In genomic region chr4:83080364-83081174, GRCm38 (mm10) we compare ENCODE assay signal across 10 mouse cellular contexts. TPM values are rescaled to one million over a fixed set of nuclear protein-coding genes. Genes with fewer than 3 reads are reported as not detected.
A peak's percentile ranks its signal among the peaks of the same experiment; 100 is the strongest.
DNase-seq lines count a peak whose midpoint lies in the region; ATAC-seq and TF ChIP-seq lines count a peak whose summit lies in the region.
"Had no signal": no experiment of that assay in that cellular context is flagged by ENCODE, and none has a peak within 500 bp of the region (broad histone marks: within the 10 kb centered on the region; RNA-seq: fewer than 3 reads in every experiment).

No protein-coding gene starts in this region.

- H3K9me3 ChIP-seq in lung, embryonic 14.5 days (ENCODE audit: low read depth, low read length): no peaks in the 10 kb centered on the region
- H3K9me3 ChIP-seq in embryonic facial prominence, embryonic 13.5 days: no peaks in the 10 kb centered on the region
- H3K9me3 ChIP-seq in kidney, embryonic 16.5 days (ENCODE audit: low read length): no peaks in the 10 kb centered on the region
- no peaks in the 10 kb centered on the region for H3K9me3 ChIP-seq in stomach, embryonic 14.5 days (ENCODE audit: control insufficient read depth, low read depth, low read length)
- H3K9me3 ChIP-seq: liver, embryonic 13.5 days had no signal

- H3K4me2 ChIP-seq in lung, embryonic 14.5 days: peak overlapping the region; percentile 46
- peak overlapping the region; percentile 27 for H3K4me2 ChIP-seq in embryonic facial prominence, embryonic 13.5 days
- H3K4me2 ChIP-seq in kidney, embryonic 16.5 days (replicated peaks; ENCODE audit: low read depth, low read length): peak overlapping the region; percentile 43
- H3K4me2 ChIP-seq in stomach, embryonic 14.5 days (replicated peaks; ENCODE audit: low read depth, low read length): 0 out of 2 replicates have a peak overlapping the region, but pooled peaks have one; percentile 22
- H3K4me2 ChIP-seq: liver, embryonic 13.5 days had no signal

- H3K4me3 ChIP-seq in lung, embryonic 14.5 days (ENCODE audit: low read depth, low read length): no peak overlapping the region
- no peak overlapping the region for H3K4me3 ChIP-seq in embryonic facial prominence, embryonic 13.5 days
- no peak overlapping the region for H3K4me3 ChIP-seq in kidney, embryonic 16.5 days (ENCODE audit: low read length)
- H3K4me3 ChIP-seq in stomach, embryonic 14.5 days (ENCODE audit: low read depth, low read length): no peak overlapping the region
- H3K4me3 ChIP-seq: liver, embryonic 13.5 days had no signal

- ATAC-seq in lung, embryonic 14.5 days (ENCODE audit: insufficient read depth): peak; percentile 94
- no peak for ATAC-seq in embryonic facial prominence, embryonic 13.5 days (ENCODE audit: insufficient number of reproducible peaks, insufficient read depth, low FRiP score, low TSS enrichment, low read depth)
- ATAC-seq in kidney, embryonic 16.5 days (ENCODE audit: low FRiP score, low TSS enrichment): peak; percentile 96
- ATAC-seq in stomach, embryonic 14.5 days (ENCODE audit: insufficient number of reproducible peaks, insufficient read depth, low FRiP score, low read depth): peak; percentile 87

- 0 out of 2 replicates have a peak overlapping the region, but pooled peaks have one; percentile 22 for H3K9ac ChIP-seq in lung, embryonic 14.5 days
- H3K9ac ChIP-seq in embryonic facial prominence, embryonic 13.5 days: no peak overlapping the region
- peak overlapping the region; percentile 5; the same call in 1 of the 2 replicates for H3K9ac ChIP-seq in kidney, embryonic 16.5 days (replicated peaks; ENCODE audit: low read length)
- no peak overlapping the region for H3K9ac ChIP-seq in stomach, embryonic 14.5 days (replicated peaks; ENCODE audit: low read depth, low read length)
- H3K9ac ChIP-seq: liver, embryonic 13.5 days had no signal

- 22% methylated on average over 13 of the region's 13 CpGs for WGBS in lung, embryonic 14.5 days
- 19% methylated on average over 13 of the region's 13 CpGs for WGBS in embryonic facial prominence, embryonic 13.5 days
- WGBS in kidney, embryonic 16.5 days: 6% methylated on average over 13 of the region's 13 CpGs
- 16% methylated on average over 13 of the region's 13 CpGs for WGBS in stomach, embryonic 14.5 days

- TF ChIP-seq CTCF in lung, embryonic 14.5 days (IDR thresholded peaks at IDR 0.05; ENCODE audit: low read depth): no peak

- no peaks in the 10 kb centered on the region for H3K36me3 ChIP-seq in lung, embryonic 14.5 days (ENCODE audit: insufficient read depth)
- H3K36me3 ChIP-seq in embryonic facial prominence, embryonic 13.5 days: no peaks in the 10 kb centered on the region
- no peaks in the 10 kb centered on the region for H3K36me3 ChIP-seq in kidney, embryonic 16.5 days (ENCODE audit: insufficient read depth, low read length)
- H3K36me3 ChIP-seq in stomach, embryonic 14.5 days (ENCODE audit: control insufficient read depth, insufficient read depth, low read length): no peaks in the 10 kb centered on the region
- H3K36me3 ChIP-seq: G1E; liver, embryonic 13.5 days had no signal

- DNase-seq in lung, embryonic 14.5 days: peak; percentile 88
- DNase-seq in lung, postnatal 10 days: no peak
- DNase-seq in ovary, postnatal 14 days (ENCODE audit: low spot score): no peak
- DNase-seq in right cerebral cortex, postnatal 36 days (ENCODE audit: low spot score in 2 of 2): no peak
- DNase-seq in ovary, postnatal 10 days (ENCODE audit: low spot score): no peak
- DNase-seq: liver, embryonic 13.5 days had no signal

- no peaks in the 10 kb centered on the region for H3K27me3 ChIP-seq in lung, embryonic 14.5 days (ENCODE audit: insufficient read depth, low read length)
- no peaks in the 10 kb centered on the region for H3K27me3 ChIP-seq in embryonic facial prominence, embryonic 13.5 days
- no peaks in the 10 kb centered on the region for H3K27me3 ChIP-seq in kidney, embryonic 16.5 days (ENCODE audit: insufficient read depth, low read length)
- no peaks in the 10 kb centered on the region for H3K27me3 ChIP-seq in stomach, embryonic 14.5 days (ENCODE audit: control insufficient read depth, insufficient read depth, low read length)
- H3K27me3 ChIP-seq: liver, embryonic 13.5 days had no signal

- peaks cover 10% of the 10 kb centered on the region for H3K4me1 ChIP-seq in lung, embryonic 14.5 days (ENCODE audit: insufficient read depth)
- H3K4me1 ChIP-seq in embryonic facial prominence, embryonic 13.5 days: peaks cover 26% of the 10 kb centered on the region
- peaks cover 17% of the 10 kb centered on the region for H3K4me1 ChIP-seq in kidney, embryonic 16.5 days (ENCODE audit: insufficient read depth, low read length)
- H3K4me1 ChIP-seq in stomach, embryonic 14.5 days (ENCODE audit: control insufficient read depth, insufficient read depth, low read length): peaks cover 15% of the 10 kb centered on the region; the same call in 1 of the 2 replicates
- H3K4me1 ChIP-seq: liver, embryonic 13.5 days had no signal

- peak overlapping the region; percentile 91 for H3K27ac ChIP-seq in lung, embryonic 14.5 days (ENCODE audit: low read depth)
- peak overlapping the region; percentile 71 for H3K27ac ChIP-seq in embryonic facial prominence, embryonic 13.5 days
- peak overlapping the region; percentile 95 for H3K27ac ChIP-seq in kidney, embryonic 16.5 days (ENCODE audit: low read length)
- peak overlapping the region; percentile 92 for H3K27ac ChIP-seq in stomach, embryonic 14.5 days (ENCODE audit: low read length)
- H3K27ac ChIP-seq: liver, embryonic 13.5 days had no signal

RNA-seq across cellular contexts. Expression of gene Frem1, which starts 28.4 kb away (rescaled TPM):
- 58.2 and 59.1 TPM in 2 replicates for polyA plus RNA-seq in lung, embryonic 14.5 days (2014; fragmentation: Nextera tagmentation; extraction: Ambion mirVana)
- polyA plus RNA-seq in embryonic facial prominence, embryonic 13.5 days (2015; fragmentation: Nextera tagmentation; extraction: Ambion mirVana): 23.2 and 24.9 TPM in 2 replicates
- 24.4 and 25.4 TPM in 2 replicates for polyA plus RNA-seq in kidney, embryonic 16.5 days (2015; fragmentation: Nextera tagmentation; extraction: Ambion mirVana)
- 25.1 and 27.9 TPM in 2 replicates for polyA plus RNA-seq in stomach, embryonic 14.5 days (2014; fragmentation: Nextera tagmentation; extraction: Ambion mirVana)

Comparison
In these comparisons a context has a peak if more than half of its experiments do, and no peak if none do; other contexts are left out.
1. H3K9ac ChIP-seq: peak in lung, embryonic 14.5 days (single experiment) and kidney, embryonic 16.5 days (single experiment); none in embryonic facial prominence, embryonic 13.5 days (single experiment) and stomach, embryonic 14.5 days (single experiment).
2. Peak in every context shown above with its lines, with median percentiles within 50 percentile points of each other: H3K27ac ChIP-seq and H3K4me2 ChIP-seq.